In genomic region chr13:80806172-80806571, GRCm38 (mm10) we compare ENCODE assay signal across 7 mouse cellular contexts.
DNase-seq lines count a peak whose midpoint lies in the region; ATAC-seq and TF ChIP-seq lines count a peak whose summit lies in the region.

No protein-coding gene starts in this region.

- 29% methylated on average over 2 of the region's 2 CpGs for WGBS in liver, embryonic 12.5 days (ENCODE audit: insufficient replicate concordance)
- 31% methylated on average over 2 of the region's 2 CpGs for WGBS in hindbrain, embryonic 12.5 days
- WGBS in liver, postnatal 0 days (ENCODE audit: insufficient replicate concordance) = 28% methylated on average over 2 of the region's 2 CpGs

- TF ChIP-seq CTCF in liver, postnatal 0 days (IDR thresholded peaks at IDR 0.05; ENCODE audit: low read depth) = peak; percentile 66

- H3K9me3 ChIP-seq in liver, embryonic 12.5 days (replicated peaks) = no peaks in the 10 kb centered on the region
- H3K9me3 ChIP-seq in hindbrain, embryonic 12.5 days (replicated peaks) = no peaks in the 10 kb centered on the region
- no peaks in the 10 kb centered on the region for H3K9me3 ChIP-seq in liver, postnatal 0 days (ENCODE audit: low read length)

- no peak overlapping the region for H3K9ac ChIP-seq in liver, embryonic 12.5 days
- no peak overlapping the region for H3K9ac ChIP-seq in hindbrain, embryonic 12.5 days
- no peak overlapping the region for H3K9ac ChIP-seq in liver, postnatal 0 days (replicated peaks)

- no peak for ATAC-seq in liver, embryonic 12.5 days
- peak; percentile 50; the same call in 1 of the 2 replicates for ATAC-seq in hindbrain, embryonic 12.5 days (ENCODE audit: low FRiP score)
- ATAC-seq in liver, postnatal 0 days = no peak

- H3K4me2 ChIP-seq in liver, embryonic 12.5 days = no peak overlapping the region
- H3K4me2 ChIP-seq in hindbrain, embryonic 12.5 days (replicated peaks) = no peak overlapping the region
- no peak overlapping the region for H3K4me2 ChIP-seq in liver, postnatal 0 days (ENCODE audit: low read depth, low read length)

- no peak for TF ChIP-seq EP300 in liver, postnatal 0 days (IDR thresholded peaks at IDR 0.05; ENCODE audit: low read depth)

- H3K27ac ChIP-seq in liver, embryonic 12.5 days = no peak overlapping the region
- H3K27ac ChIP-seq in hindbrain, embryonic 12.5 days = no peak overlapping the region
- H3K27ac ChIP-seq in liver, postnatal 0 days (ENCODE audit: low read depth) = no peak overlapping the region

- no peaks in the 10 kb centered on the region for H3K36me3 ChIP-seq in liver, embryonic 12.5 days
- no peaks in the 10 kb centered on the region for H3K36me3 ChIP-seq in hindbrain, embryonic 12.5 days
- no peaks in the 10 kb centered on the region for H3K36me3 ChIP-seq in liver, postnatal 0 days (replicated peaks; ENCODE audit: insufficient read depth, low read length)

- H3K4me3 ChIP-seq in liver, embryonic 12.5 days = no peak overlapping the region
- H3K4me3 ChIP-seq in hindbrain, embryonic 12.5 days = no peak overlapping the region
- H3K4me3 ChIP-seq in liver, postnatal 0 days (ENCODE audit: low read depth, low read length) = no peak overlapping the region

- no peaks in the 10 kb centered on the region for H3K27me3 ChIP-seq in liver, embryonic 12.5 days (replicated peaks)
- H3K27me3 ChIP-seq in hindbrain, embryonic 12.5 days = no peaks in the 10 kb centered on the region
- no peaks in the 10 kb centered on the region for H3K27me3 ChIP-seq in liver, postnatal 0 days (ENCODE audit: insufficient read depth, low read length)

- DNase-seq in liver (peak; percentile 35), NIH3T3 (ENCODE audit: low read depth) (peak; percentile 62)
- peak; percentile 6 for DNase-seq in c-Kit-positive CD71-positive TER-119-positive erythroid progenitor cells, embryonic 14.5 days (ENCODE audit: low spot score)
- peak; percentile 42 for DNase-seq in liver, postnatal 0 days
- peak; percentile 77 for DNase-seq in retina, embryonic 14.5 days (ENCODE audit: low spot score)

- H3K4me1 ChIP-seq in liver, embryonic 12.5 days = no peaks in the 10 kb centered on the region
- H3K4me1 ChIP-seq in hindbrain, embryonic 12.5 days = no peaks in the 10 kb centered on the region
- no peaks in the 10 kb centered on the region for H3K4me1 ChIP-seq in liver, postnatal 0 days (ENCODE audit: insufficient read depth)

Comparison
In these comparisons a context has a peak if more than half of its experiments do, and no peak if none do; other contexts are left out.
1. DNase-seq: peak in every context shown above with its lines; median percentile 77 in retina, embryonic 14.5 days; 62 in NIH3T3; 42 in liver, postnatal 0 days; 35 in liver; 6 in c-Kit-positive CD71-positive TER-119-positive erythroid progenitor cells, embryonic 14.5 days.